Mouse (Mus musculus) bone marrow, adult 2 months (tissue): ENCODE measurements at regions not wholly inside any gene's neighbourhood (a gene's known extent, or its start where the extent isn't known, plus 50 kb on each side); places are given as distances from the start of the nearest gene placed in this dataset.

Experiments
- CTCF ChIP-seq: fragments of 200-500 bp; IDR thresholded peaks from 2 replicates; pipeline ENCODE4 v1.5.1; 2011; ENCODE audit warnings: low read length, control low read depth; ENCODE audit not compliant: control insufficient read depth, insufficient read depth
- POLR2A ChIP-seq: fragments of 200-500 bp; IDR thresholded peaks from 2 replicates; pipeline ENCODE4 v1.6.1; 2011; ENCODE audit warnings: low read depth, mild to moderate bottlenecking, control low read depth, low read length, borderline replicate concordance; ENCODE audit not compliant: control insufficient read depth

DNA sequence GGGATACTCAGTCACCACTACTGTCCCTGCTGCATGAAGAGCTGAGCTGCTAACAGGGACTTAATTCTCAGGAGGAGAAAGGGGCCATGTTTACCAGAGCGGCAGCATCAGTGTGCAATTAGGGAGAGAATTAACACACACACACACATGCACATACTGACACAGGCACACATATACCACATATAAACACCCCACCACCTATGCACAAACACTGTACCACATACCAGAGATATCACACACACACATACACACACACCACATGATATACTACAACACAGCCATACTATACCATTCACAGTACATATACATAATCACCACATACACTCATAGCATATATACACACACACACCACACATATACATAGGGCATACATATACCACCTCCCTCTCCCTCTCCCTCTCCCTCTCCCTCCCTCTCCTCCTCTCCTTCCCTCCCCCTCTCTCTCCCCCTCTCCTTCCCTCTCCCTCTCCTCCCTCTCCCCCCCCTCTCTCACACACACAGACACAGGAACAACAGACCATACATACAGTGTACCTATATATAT lies 294.2 kb downstream of the Ice1 start:
- TF ChIP-seq CTCF (no peak), POLR2A (no peak)
